Mouse (Mus musculus) bone marrow, adult 2 months (tissue): Measurements from ENCODE around the gene Car14.
"Not testable (repeated sequence)": the region's sequence is repeated elsewhere in the genome, so short reads cannot be mapped to it uniquely, and the experiment has no call there.

Experiments
- CTCF ChIP-seq: fragments of 200-500 bp; IDR thresholded peaks from 2 replicates; pipeline ENCODE4 v1.5.1; 2011; ENCODE audit warnings: low read length, control low read depth; ENCODE audit not compliant: control insufficient read depth, insufficient read depth
- POLR2A ChIP-seq: fragments of 200-500 bp; IDR thresholded peaks from 2 replicates; pipeline ENCODE4 v1.6.1; 2011; ENCODE audit warnings: low read depth, mild to moderate bottlenecking, control low read depth, low read length, borderline replicate concordance; ENCODE audit not compliant: control insufficient read depth

DNA sequence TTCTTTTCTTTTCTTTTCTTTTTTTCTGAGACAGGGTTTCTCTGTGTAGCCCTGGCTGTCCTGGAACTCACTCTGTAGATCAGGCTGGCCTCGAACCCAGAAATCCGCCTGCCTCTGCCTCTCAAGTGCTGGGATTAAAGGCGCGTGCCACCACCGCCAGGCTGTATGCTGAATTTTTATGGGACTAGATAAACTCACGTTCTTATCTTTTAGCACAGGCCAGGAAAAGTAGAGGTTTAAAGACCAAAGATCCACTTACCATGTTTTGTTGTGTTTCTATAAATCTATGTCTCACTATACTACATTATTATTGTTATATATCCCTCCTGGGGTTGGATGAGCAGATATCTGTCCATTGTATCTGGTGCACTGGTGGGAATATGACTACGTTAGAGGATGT is 18.9 kb upstream of the Car14 start:
- not testable (repeated sequence) for TF ChIP-seq CTCF, POLR2A
